Mouse (Mus musculus) gastrocnemius, postnatal 14 days (tissue): ENCODE results near the gene Olfr281. TPM values are rescaled to one million over a fixed set of nuclear protein-coding genes. Genes with fewer than 3 reads are reported as not detected.
"Not testable (repeated sequence)": the region's sequence is repeated elsewhere in the genome, so short reads cannot be mapped to it uniquely, and the experiment has no call there.

Source experiments
- DNase-seq: peaks from one replicate; pipeline ENCODE4 v3.0.0; 2021; ENCODE audit warnings: mixed read lengths
- intact Hi-C: fragments of 180-260 bp; cut with DNase I; formaldehyde crosslinking; loops from one replicate; pipeline ENCODE4 v1.15.1; 2025; ENCODE audit warnings: low total_unique reads
- long read RNA-seq, 2 experiments: library from polyadenylated mRNA; stranded (forward); transcript quantifications; one replicate each; pipeline ENCODE4 v2.0.0; 2021
- total RNA-seq, 2 experiments: library from RNA; stranded (reverse); gene quantifications; 2 replicates each; pipeline ENCODE4 v1.2.3; 2021

The Olfr281 gene
- not detected for total RNA-seq
- long read RNA-seq, experiment 1: 0 reads
- long read RNA-seq, experiment 2: 0 reads

GRCm38 (mm10) chr15:98452288-98452687 lies at the start of gene Olfr281:
Gene Olfr281, plus strand, starts transcription at chr15:98452588.
- intact Hi-C loops: no loop called here
- DNase-seq: no peak

GRCm38 (mm10) chr15:98408406-98409060 lies 43.9 kb upstream of the Olfr281 start:
- intact Hi-C loops: no loop called here
- peak; percentile 34 for DNase-seq

- intact Hi-C loops: no loop called here
- DNase-seq: no peak
Observed at GRCm38 (mm10) chr15:98409635-98410034, 42.8 kb upstream of the Olfr281 start.

- intact Hi-C loops: no loop called here
- DNase-seq: no peak
Observed at GRCm38 (mm10) chr15:98410249-98410648, 42.1 kb upstream of the Olfr281 start.

- intact Hi-C loops: no loop called here
Observed at GRCm38 (mm10) chr15:98415996-98416395, 36.4 kb upstream of the Olfr281 start.

GRCm38 (mm10) chr15:98416802-98417201 lies 35.6 kb upstream of the Olfr281 start:
- intact Hi-C loops, DNase-seq: not testable (repeated sequence)

More at GRCm38 (mm10) chr15:98415996-98416395, 36.4 kb upstream of the Olfr281 start:
- no peak for DNase-seq

GRCm38 (mm10) chr15:98417285-98417684 lies 35.1 kb upstream of the Olfr281 start:
- DNase-seq, intact Hi-C loops: not testable (repeated sequence)

- no peak for DNase-seq
- intact Hi-C loops: no loop called here
Observed at GRCm38 (mm10) chr15:98418096-98418495, 34.3 kb upstream of the Olfr281 start.

- intact Hi-C loops: no loop called here
- DNase-seq: no peak
Observed at GRCm38 (mm10) chr15:98420897-98421296, 31.5 kb upstream of the Olfr281 start.

- intact Hi-C loops: no loop called here
- DNase-seq: peak; percentile 16
Observed at GRCm38 (mm10) chr15:98424326-98424725, 28.1 kb upstream of the Olfr281 start.

GRCm38 (mm10) chr15:98424753-98425152 lies 27.6 kb upstream of the Olfr281 start:
- intact Hi-C loops: no loop called here
- DNase-seq: no peak

GRCm38 (mm10) chr15:98425188-98425587 lies 27.2 kb upstream of the Olfr281 start:
- intact Hi-C loops: no loop called here

GRCm38 (mm10) chr15:98430925-98431324 lies 21.5 kb upstream of the Olfr281 start, which contains the start of gene Olfr282:
Gene Olfr282, plus strand, starts transcription at chr15:98431225.
- DNase-seq, intact Hi-C loops: not testable (repeated sequence)

More at GRCm38 (mm10) chr15:98425188-98425587, 27.2 kb upstream of the Olfr281 start:
- no peak for DNase-seq

GRCm38 (mm10) chr15:98444561-98444960 lies 7.8 kb upstream of the Olfr281 start:
- no peak for DNase-seq
- intact Hi-C loops: no loop called here

GRCm38 (mm10) chr15:98448521-98448920 lies 3.9 kb upstream of the Olfr281 start:
- intact Hi-C loops: no loop called here
- DNase-seq: no peak

GRCm38 (mm10) chr15:98469596-98469995 lies 17.2 kb downstream of the Olfr281 start, which contains the start of gene OR5BS1P:
Gene OR5BS1P, plus strand, starts transcription at chr15:98469896.
- DNase-seq: no peak
- intact Hi-C loops: no loop called here

GRCm38 (mm10) chr15:98471539-98471938 lies 19.2 kb downstream of the Olfr281 start:
- intact Hi-C loops: no loop called here
- DNase-seq: no peak

- intact Hi-C loops: no loop called here
- DNase-seq: no peak
Observed at GRCm38 (mm10) chr15:98474958-98475357, 22.6 kb downstream of the Olfr281 start.

GRCm38 (mm10) chr15:98475382-98475781 lies 23.0 kb downstream of the Olfr281 start:
- intact Hi-C loops: no loop called here

GRCm38 (mm10) chr15:98476281-98476680 lies 23.9 kb downstream of the Olfr281 start:
- DNase-seq: no peak
- intact Hi-C loops: no loop called here

More at GRCm38 (mm10) chr15:98475382-98475781, 23.0 kb downstream of the Olfr281 start:
- DNase-seq: peak; percentile 50

GRCm38 (mm10) chr15:98479568-98480102 lies 27.2 kb downstream of the Olfr281 start:
- intact Hi-C loops: no loop called here

More at GRCm38 (mm10) chr15:98479568-98480102, 27.2 kb downstream of the Olfr281 start:
- no peak for DNase-seq
